Mouse (Mus musculus) cerebellum, postnatal 4 days (tissue): ENCODE data around the gene Tm7sf3.
"Not testable (repeated sequence)": the region's sequence is repeated elsewhere in the genome, so short reads cannot be mapped to it uniquely, and the experiment has no call there.

ENCODE experiments used
- DNase-seq, 2 experiments: peaks; one replicate each; pipeline ENCODE4 v3.0.0; 2022; ENCODE audit warnings: low spot score in 2 of 2, mixed read lengths in 1 of 2

Gene Tm7sf3

GRCm38 (mm10) chr6:146613907-146614306 is 28.7 kb downstream of the Tm7sf3 start:
- no peak for DNase-seq

DNA sequence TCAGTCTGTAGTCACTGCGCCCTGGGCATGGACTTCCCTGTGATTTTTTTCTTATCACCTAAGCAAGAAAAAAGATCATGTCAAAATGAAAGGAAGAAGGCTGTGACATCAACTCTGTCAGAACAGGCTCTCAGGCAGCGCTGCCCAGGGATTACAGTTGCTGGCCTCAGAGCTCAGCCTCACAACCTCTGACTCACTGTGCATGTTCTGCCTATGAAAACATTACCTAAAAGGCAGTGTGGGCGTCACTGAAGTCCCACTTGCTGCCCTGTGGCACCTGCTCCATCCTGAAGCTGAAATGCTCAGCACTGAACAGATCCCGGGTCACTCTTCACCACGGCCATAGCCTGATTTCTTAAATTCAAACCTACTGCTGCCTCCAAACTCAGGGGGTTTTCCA is 29.9 kb downstream of the Tm7sf3 start:
- no peak for DNase-seq

- DNase-seq, result no peak
Observed at GRCm38 (mm10) chr6:146611897-146612296, 30.7 kb downstream of the Tm7sf3 start.

- DNase-seq, result no peak
Observed at GRCm38 (mm10) chr6:146611385-146611784, 31.2 kb downstream of the Tm7sf3 start.

- peak in 1 of 2 experiments; percentile 11 for DNase-seq
Observed at GRCm38 (mm10) chr6:146603651-146604050, 39.0 kb downstream of the Tm7sf3 start.

- no peak for DNase-seq
Observed at GRCm38 (mm10) chr6:146602601-146603000, 40.0 kb downstream of the Tm7sf3 start.

DNA sequence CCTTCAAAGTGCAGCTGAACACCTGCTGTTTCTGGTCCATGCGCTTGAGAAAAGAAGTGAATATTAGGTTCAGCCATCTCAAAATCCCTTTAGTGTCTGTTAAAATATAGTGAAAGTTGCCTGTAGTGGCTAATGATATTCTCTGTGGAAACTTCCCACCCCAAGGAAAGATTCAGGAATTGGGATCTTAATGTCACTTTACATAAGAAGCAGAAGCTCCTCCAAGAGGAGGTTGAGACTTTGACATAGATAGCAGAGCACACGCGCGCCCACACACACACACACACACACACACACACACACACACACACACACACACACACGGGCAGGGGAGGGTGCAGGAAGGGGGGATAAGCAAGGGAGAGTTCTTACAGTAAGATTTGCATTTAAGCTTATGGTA is 57.5 kb downstream of the Tm7sf3 start:
- no peak for DNase-seq

DNA sequence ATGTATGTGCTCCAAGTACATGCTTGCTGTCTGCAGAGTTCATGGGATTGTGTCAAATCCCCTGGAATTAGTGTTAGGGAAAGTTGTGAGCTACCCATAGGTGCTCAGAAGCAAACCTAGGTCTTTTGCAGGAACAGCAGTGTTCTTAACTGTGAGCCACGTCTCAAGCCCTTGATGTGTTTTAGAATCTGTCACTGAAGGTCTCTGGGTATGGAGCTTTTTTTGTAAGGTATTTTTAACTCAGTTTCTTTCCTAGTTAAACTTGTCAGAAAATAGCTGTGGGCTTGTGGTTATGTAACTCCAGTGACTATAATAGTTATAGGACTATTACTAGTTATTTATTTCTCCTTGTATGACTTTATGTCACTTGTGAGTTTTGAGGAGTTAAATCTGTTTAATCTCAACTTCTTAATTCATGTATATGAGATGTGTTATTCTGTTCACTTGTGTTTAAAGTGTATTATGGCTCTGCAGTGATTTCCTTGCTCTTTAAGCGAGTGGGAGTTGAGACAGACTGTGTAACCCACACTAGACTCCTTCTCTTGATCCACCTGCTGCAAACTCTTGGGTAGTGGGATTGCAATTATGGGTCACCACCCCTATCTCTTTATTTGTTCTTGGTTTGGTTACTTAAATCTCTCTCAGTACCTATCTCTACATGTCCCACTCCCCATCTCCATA is 59.1 kb downstream of the Tm7sf3 start:
- DNase-seq, result no peak

DNA sequence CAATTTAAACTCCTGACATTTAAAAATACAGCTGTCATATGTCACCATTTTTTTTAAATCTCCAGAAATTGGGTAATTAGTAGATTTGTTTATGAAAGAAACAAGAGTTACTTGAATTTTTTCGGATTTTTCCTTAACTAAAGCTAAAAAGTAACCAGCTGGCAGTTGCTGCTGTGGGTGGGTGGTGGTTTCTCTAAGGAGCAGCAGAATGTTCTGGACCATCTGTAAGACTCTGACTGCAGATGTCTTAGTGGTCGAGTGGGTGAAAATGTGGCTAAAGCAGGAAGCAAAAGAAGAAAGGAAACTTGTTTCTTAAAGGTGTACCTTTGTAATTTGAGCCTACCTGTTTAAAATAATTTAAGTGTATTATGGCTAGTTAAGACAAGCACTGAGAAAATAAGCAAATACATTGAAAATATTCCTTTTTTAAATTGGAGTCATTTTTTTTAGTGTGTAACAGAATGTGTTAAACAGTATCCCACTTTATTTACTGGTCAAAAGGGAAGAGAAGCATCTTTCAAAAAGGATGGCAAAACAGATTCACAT is 62.2 kb downstream of the Tm7sf3 start:
- DNase-seq, result no peak

- DNase-seq, result no peak
Observed at GRCm38 (mm10) chr6:146578586-146578985, 64.0 kb downstream of the Tm7sf3 start.

- no peak for DNase-seq
Observed at GRCm38 (mm10) chr6:146578111-146578531, 64.5 kb downstream of the Tm7sf3 start.

- DNase-seq, result peak; percentile 91 to 96
Observed at GRCm38 (mm10) chr6:146577310-146578109, 65.1 kb downstream of the Tm7sf3 start, which contains the start of gene Ints13. TSS of gene Ints13 (minus strand) at chr6:146577835.

DNA sequence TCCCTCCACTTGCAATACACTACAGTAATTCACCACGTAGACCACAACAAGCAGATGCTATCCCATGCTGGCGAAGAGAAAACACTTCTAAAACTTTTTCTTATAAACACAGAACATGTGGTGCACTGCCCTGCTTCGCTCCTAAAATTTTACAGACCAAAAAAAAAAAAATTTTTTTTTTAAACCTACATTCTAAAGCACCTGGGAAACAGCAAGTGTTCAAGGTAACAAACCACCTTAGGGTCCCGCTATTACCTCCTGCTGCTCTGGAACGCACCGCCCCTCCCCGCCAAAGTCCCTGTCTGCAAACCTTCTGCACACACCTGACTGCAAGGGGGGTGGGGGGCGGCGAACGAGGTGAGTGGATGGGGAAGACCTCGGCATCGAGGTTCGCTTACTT is 65.7 kb downstream of the Tm7sf3 start, which contains the start of gene Fgfr1op2:
TSS of gene Fgfr1op2 (plus strand) at position 301 of the 400 bp plus-strand sequence.
- no peak for DNase-seq

DNA sequence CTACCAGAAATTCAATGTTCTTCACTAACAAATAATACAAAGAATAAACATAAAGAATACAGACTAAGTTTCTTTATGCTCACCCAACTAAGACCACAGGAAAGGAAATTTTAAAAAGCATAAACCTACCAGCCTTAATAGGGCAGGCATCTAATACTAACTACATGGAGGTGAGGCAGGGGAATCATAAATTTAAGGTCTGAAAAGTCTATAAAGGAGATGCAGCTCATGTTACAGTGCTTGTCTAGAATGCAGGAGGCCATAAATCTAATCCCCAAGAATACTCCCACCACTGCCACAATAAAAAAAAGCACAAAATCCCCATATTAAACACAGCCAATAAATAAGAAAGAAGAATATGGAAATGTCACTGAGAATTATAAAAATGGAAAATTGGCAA is 70.6 kb downstream of the Tm7sf3 start:
- DNase-seq, result no peak

DNA sequence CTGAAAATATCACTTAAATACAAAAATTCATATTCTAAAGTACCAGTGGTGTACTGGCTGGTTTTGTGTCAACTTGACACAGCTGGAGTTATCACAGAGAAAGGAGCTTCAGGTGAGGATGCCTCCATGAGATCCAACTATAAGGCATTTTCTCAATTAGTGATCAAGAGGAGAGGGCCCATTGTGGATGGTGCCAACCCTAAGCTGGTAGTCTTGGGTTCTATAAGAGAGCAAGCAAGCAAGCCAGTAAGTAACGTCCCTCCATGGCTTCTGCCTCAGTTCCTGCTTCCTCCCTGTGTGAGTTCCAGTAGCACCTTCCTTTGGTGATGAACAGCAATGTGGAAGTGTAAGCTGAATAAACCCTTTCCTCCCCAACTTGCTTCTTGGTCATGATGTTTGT is 80.2 kb downstream of the Tm7sf3 start:
- not testable (repeated sequence) for DNase-seq
